Mouse (Mus musculus) intestine, postnatal 0 days (tissue): ENCODE measurements around the gene Ano5. TPM values are rescaled to one million over a fixed set of nuclear protein-coding genes. Genes with fewer than 3 reads are reported as not detected.
A peak's percentile ranks its signal among the peaks of the same experiment; 100 is the strongest.

Experiments used
- ATAC-seq: fragments of 200-750 bp; cut with Nextera tagmentation; 2 replicates; pipeline ENCODE4 v1.8.0; 2017; ENCODE audit warnings: mild to moderate bottlenecking, moderate TSS enrichment, moderate library complexity
- H3K27ac ChIP-seq: fragments of 300-500 bp; sonication (generic); 2 replicates; pipeline ENCODE4 v1.5.1; 2014; ENCODE audit warnings: mild to moderate bottlenecking, low read depth, low read length, moderate library complexity
- H3K27me3 ChIP-seq: fragments of 300-500 bp; sonication (generic); replicated peaks from 2 replicates; pipeline ENCODE4 v1.6.1; 2014; ENCODE audit warnings: low read length, mixed read lengths; ENCODE audit not compliant: control insufficient read depth, insufficient read depth
- H3K36me3 ChIP-seq: fragments of 300-500 bp; sonication (generic); 2 replicates; pipeline ENCODE4 v1.6.1; 2014; ENCODE audit warnings: mild to moderate bottlenecking, moderate library complexity; ENCODE audit not compliant: control insufficient read depth, insufficient read depth
- H3K4me1 ChIP-seq: fragments of 300-500 bp; sonication (generic); replicated peaks from 2 replicates; pipeline ENCODE4 v1.6.1; 2014; ENCODE audit warnings: antibody characterized with exemption, low read length, mixed read lengths; ENCODE audit not compliant: control insufficient read depth, insufficient read depth
- H3K4me2 ChIP-seq: fragments of 300-500 bp; sonication (generic); replicated peaks from 2 replicates; pipeline ENCODE4 v1.6.1; 2014; ENCODE audit warnings: low read depth, mild to moderate bottlenecking, moderate library complexity
- H3K4me3 ChIP-seq: fragments of 300-500 bp; sonication (generic); 2 replicates; pipeline ENCODE4 v1.5.1; 2014; ENCODE audit warnings: low read depth, low read length
- H3K9ac ChIP-seq: fragments of 300-500 bp; sonication (generic); 2 replicates; pipeline ENCODE4 v1.6.1; 2014; ENCODE audit warnings: mild to moderate bottlenecking, low read depth, low read length
- H3K9me3 ChIP-seq: fragments of 300-500 bp; sonication (generic); 2 replicates; pipeline ENCODE4 v1.6.1; 2016; ENCODE audit warnings: mixed run types; ENCODE audit not compliant: control insufficient read depth
- CTCF ChIP-seq: sonication (generic); IDR thresholded peaks from 2 replicates; pipeline ENCODE4 v1.5.1; 2016; ENCODE audit warnings: low read depth, mild to moderate bottlenecking, control low read depth, antibody characterized with exemption, moderate library complexity
- WGBS: fragments of 180-500 bp; shearing (Covaris S2); extraction: QIAGEN DNeasy Blood & Tissue Kit; methylation state at CpG from one replicate; pipeline ENCODE4 v1.1.7; 2014; 5-methylcytosine and 5-hydroxymethylcytosine counted together
- polyA plus RNA-seq: library from polyadenylated mRNA; unstranded; fragments of >200 nt; fragmentation: Nextera tagmentation; extraction: Ambion mirVana; gene quantifications from 2 replicates; pipeline ENCODE4 v1.2.1, GENCODE M21; 2015

The Ano5 gene
- 0.08 and 0.10 TPM in 2 replicates for polyA plus RNA-seq

GRCm38 (mm10) chr7:51510671-51511651 is at the start of gene Ano5:
Gene Ano5 (plus strand): TSS chr7:51511029.
- Histone ChIP-seq H3K9ac (no peak within 1 kb of the TSS), H3K4me3 (peak within 1 kb of the TSS; percentile 30)
- no peak for ATAC-seq

DNA sequence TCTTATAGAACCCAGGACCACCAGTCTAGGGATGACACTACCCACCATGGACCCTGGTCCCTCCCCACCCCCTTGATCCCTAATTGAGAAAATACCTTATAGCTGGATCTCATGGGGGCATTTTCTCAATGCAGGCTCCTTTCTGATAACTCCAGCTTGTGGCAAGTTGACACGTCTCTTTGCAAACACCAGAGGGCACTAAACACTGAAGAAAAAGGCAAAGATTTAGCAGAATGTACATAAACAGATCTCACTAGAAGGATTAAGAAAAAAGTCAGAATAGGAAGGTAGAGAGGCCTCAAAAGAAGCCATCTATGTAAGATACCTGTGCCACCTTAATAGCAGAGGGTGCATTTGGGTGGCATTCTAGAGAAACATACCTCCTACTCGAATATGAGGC is 11.4 kb upstream of the Ano5 start:
- Histone ChIP-seq H3K36me3 (no peaks in the 10 kb centered on the region), H3K4me1 (no peaks in the 10 kb centered on the region), H3K4me3 (no peak overlapping the region), H3K9ac (no peak overlapping the region), H3K4me2 (no peak overlapping the region), H3K9me3 (no peaks in the 10 kb centered on the region), H3K27me3 (no peaks in the 10 kb centered on the region), H3K27ac (no peak overlapping the region)
- WGBS = 32% methylated on average over 2 of the region's 2 CpGs
- TF ChIP-seq CTCF = peak; percentile 41
- no peak for ATAC-seq

More at GRCm38 (mm10) chr7:51510671-51511651, at the start of gene Ano5:
- H3K27ac ChIP-seq = no peak within 1 kb of the TSS
- no peaks in the 10 kb centered on the region for H3K4me1 ChIP-seq
- 2% methylated on average over 45 of the region's 45 CpGs for WGBS
- peak within 1 kb of the TSS; percentile 63 for H3K4me2 ChIP-seq
- no peaks in the 10 kb centered on the region for H3K9me3 ChIP-seq
- no peak for TF ChIP-seq CTCF
- H3K36me3 ChIP-seq = no peaks in the 10 kb centered on the region
- no peaks in the 10 kb centered on the region for H3K27me3 ChIP-seq

GRCm38 (mm10) chr7:51503940-51504339 is 6.9 kb upstream of the Ano5 start:
- 34% methylated on average over 2 of the region's 2 CpGs for WGBS
- no peaks in the 10 kb centered on the region for H3K4me1 ChIP-seq
- no peaks in the 10 kb centered on the region for H3K36me3 ChIP-seq
- no peak for TF ChIP-seq CTCF
- ATAC-seq = no peak
- no peaks in the 10 kb centered on the region for H3K9me3 ChIP-seq
- H3K9ac ChIP-seq = no peak overlapping the region
- no peaks in the 10 kb centered on the region for H3K27me3 ChIP-seq
- H3K4me3 ChIP-seq = no peak overlapping the region
- no peak overlapping the region for H3K4me2 ChIP-seq
- no peak overlapping the region for H3K27ac ChIP-seq

- WGBS = 73% methylated on average over 7 of the region's 7 CpGs
- H3K9me3 ChIP-seq = no peaks in the 10 kb centered on the region
- no peaks in the 10 kb centered on the region for H3K36me3 ChIP-seq
- no peaks in the 10 kb centered on the region for H3K4me1 ChIP-seq
- TF ChIP-seq CTCF = no peak
- no peak overlapping the region for H3K9ac ChIP-seq
- H3K27ac ChIP-seq = no peak overlapping the region
- H3K4me2 ChIP-seq = peak overlapping the region; percentile 63; the same call in 1 of the 2 replicates
- ATAC-seq = no peak
- H3K4me3 ChIP-seq = no peak overlapping the region
- H3K27me3 ChIP-seq = no peaks in the 10 kb centered on the region
These were observed 682 bp upstream of the Ano5 start for GRCm38 (mm10) chr7:51510147-51510546.

GRCm38 (mm10) chr7:51539344-51539743 is 28.5 kb downstream of the Ano5 start:
- Histone ChIP-seq H3K9me3 (no peaks in the 10 kb centered on the region), H3K4me1 (no peaks in the 10 kb centered on the region), H3K27me3 (no peaks in the 10 kb centered on the region), H3K27ac (no peak overlapping the region), H3K9ac (no peak overlapping the region), H3K4me2 (no peak overlapping the region), H3K4me3 (no peak overlapping the region), H3K36me3 (no peaks in the 10 kb centered on the region)
- no peak for TF ChIP-seq CTCF
- no peak for ATAC-seq

- Histone ChIP-seq H3K9ac (no peak overlapping the region), H3K4me1 (no peaks in the 10 kb centered on the region), H3K4me2 (no peak overlapping the region), H3K36me3 (no peaks in the 10 kb centered on the region), H3K27ac (no peak overlapping the region), H3K4me3 (no peak overlapping the region), H3K27me3 (no peaks in the 10 kb centered on the region), H3K9me3 (no peaks in the 10 kb centered on the region)
- ATAC-seq = no peak
- TF ChIP-seq CTCF = peak; percentile 55
- WGBS = 65% methylated on average over 6 of the region's 6 CpGs
These were observed 29.9 kb downstream of the Ano5 start for GRCm38 (mm10) chr7:51540736-51541135.
